Mouse (Mus musculus) left cerebral cortex, adult 11 months (tissue): Measurements from ENCODE around the gene Slc45a3.

Experiments used
- DNase-seq: peaks from one replicate; pipeline ENCODE4 v3.0.0; 2022; ENCODE audit warnings: low spot score

The Slc45a3 gene

GRCm38 (mm10) chr1:132028413-132028812, 65.6 kb downstream of the Slc45a3 start:
- no peak for DNase-seq

GRCm38 (mm10) chr1:132030574-132030973, 67.8 kb downstream of the Slc45a3 start:
- no peak for DNase-seq

- DNase-seq, result no peak
These were observed 69.4 kb downstream of the Slc45a3 start for GRCm38 (mm10) chr1:132032172-132032571.
